Mouse (Mus musculus) MEL (cell line): ENCODE results near the gene Tlcd2. TPM values are rescaled to one million over a fixed set of nuclear protein-coding genes. Genes with fewer than 3 reads are reported as not detected.

Source experiments
- DNase-seq: peaks from one replicate; pipeline ENCODE4 v3.0.0; 2011; ENCODE audit warnings: low read depth, low spot score
- H3K27ac ChIP-seq: 2 replicates; pipeline ENCODE4 v1.5.1; 2012; ENCODE audit warnings: low read depth, mild to moderate bottlenecking, control low read depth, low read length, moderate library complexity; ENCODE audit not compliant: control insufficient read depth
- H3K27me3 ChIP-seq, 2 experiments: fragments of 150-350 bp in 1 of 2; sonication (generic) in 1 of 2; 2 replicates each; pipeline ENCODE4 v1.6.1; 2012; ENCODE audit warnings: low read length in 2 of 2, mild to moderate bottlenecking in 2 of 2, improper control_type of control experiment in 1 of 2, moderate library complexity in 1 of 2; ENCODE audit not compliant: insufficient read depth in 2 of 2, control insufficient read depth in 1 of 2
- H3K36me3 ChIP-seq, 2 experiments: 2 replicates each; pipeline ENCODE4 v1.6.1; 2012 to 2014; ENCODE audit warnings: low read length in 2 of 2, improper control_type of control experiment in 1 of 2, inconsistent platforms in 1 of 2, mild to moderate bottlenecking in 1 of 2; ENCODE audit not compliant: insufficient read depth in 2 of 2, control insufficient read depth in 1 of 2
- H3K4me1 ChIP-seq, 2 experiments: fragments of 150-350 bp in 1 of 2; sonication (generic) in 1 of 2; 2 replicates each; pipeline ENCODE4 v1.6.1; 2012; ENCODE audit warnings: low read length in 2 of 2, improper control_type of control experiment in 1 of 2, mild to moderate bottlenecking in 1 of 2; ENCODE audit not compliant: insufficient read depth in 2 of 2, control insufficient read depth in 1 of 2
- H3K4me3 ChIP-seq, 2 experiments: fragments of 150-350 bp in 1 of 2; sonication (generic) in 1 of 2; 2 replicates each; pipeline ENCODE4 v1.5.1; 2012; ENCODE audit warnings: low read depth in 2 of 2, low read length in 2 of 2, mild to moderate bottlenecking in 2 of 2, moderate library complexity in 2 of 2, control low read depth in 1 of 2, improper control_type of control experiment in 1 of 2; ENCODE audit not compliant: control insufficient read depth in 1 of 2, insufficient read depth in 1 of 2
- H3K79me2 ChIP-seq: 2 replicates; pipeline ENCODE4 v1.6.1; 2012; ENCODE audit warnings: mild to moderate bottlenecking, low read length, moderate library complexity; ENCODE audit not compliant: control insufficient read depth, poor library complexity, insufficient read depth
- H3K9ac ChIP-seq: 2 replicates; pipeline ENCODE4 v1.6.1; 2012; ENCODE audit warnings: low read depth, mild to moderate bottlenecking, control low read depth, low read length, moderate library complexity; ENCODE audit not compliant: control insufficient read depth, poor library complexity, severe bottlenecking
- H3K9me3 ChIP-seq: fragments of 150-350 bp; sonication (generic); replicated peaks from 2 replicates; pipeline ENCODE4 v1.6.1; 2012; ENCODE audit warnings: mild to moderate bottlenecking, low read length, improper control_type of control experiment, moderate library complexity; ENCODE audit not compliant: insufficient read depth
- BHLHE40 ChIP-seq: IDR thresholded peaks from 2 replicates; pipeline ENCODE4 v1.6.1; 2012; ENCODE audit warnings: low read depth, mild to moderate bottlenecking, inconsistent platforms, low read length, improper control_type of control experiment, borderline replicate concordance
- CHD1 ChIP-seq: IDR thresholded peaks from 2 replicates; pipeline ENCODE4 v1.6.1; 2012; ENCODE audit warnings: low read depth, mild to moderate bottlenecking, inconsistent platforms, low read length, improper control_type of control experiment
- E2F4 ChIP-seq: IDR thresholded peaks from 2 replicates; pipeline ENCODE4 v1.6.1; 2011; ENCODE audit warnings: low read depth, low read length, improper control_type of control experiment, borderline replicate concordance
- GATA1 ChIP-seq: IDR thresholded peaks from 2 replicates; pipeline ENCODE4 v1.6.1; 2011; ENCODE audit warnings: low read depth, low read length, improper control_type of control experiment
- HCFC1 ChIP-seq: IDR thresholded peaks from 2 replicates; pipeline ENCODE4 v1.6.1; 2012; ENCODE audit warnings: low read depth, mild to moderate bottlenecking, inconsistent platforms, low read length, improper control_type of control experiment, moderate library complexity
- JUND ChIP-seq: IDR thresholded peaks from 2 replicates; pipeline ENCODE4 v1.6.1; 2011; ENCODE audit warnings: low read depth, mild to moderate bottlenecking, improper control_type of control experiment, low read length
- MAFK ChIP-seq: IDR thresholded peaks from 2 replicates; pipeline ENCODE4 v1.6.1; 2011; ENCODE audit warnings: low read depth, mild to moderate bottlenecking, low read length, improper control_type of control experiment, borderline replicate concordance
- MAX ChIP-seq: IDR thresholded peaks from 2 replicates; pipeline ENCODE4 v1.6.1; 2011; ENCODE audit warnings: low read length, improper control_type of control experiment
- MEF2A ChIP-seq: IDR thresholded peaks from 2 replicates; pipeline ENCODE4 v1.6.1; 2014; ENCODE audit warnings: low read depth, mild to moderate bottlenecking, inconsistent platforms, low read length, improper control_type of control experiment; ENCODE audit not compliant: poor library complexity, insufficient replicate concordance, severe bottlenecking; ENCODE audit errors: extremely low read depth
- MXI1 ChIP-seq: IDR thresholded peaks from 2 replicates; pipeline ENCODE4 v1.6.1; 2011; ENCODE audit warnings: mild to moderate bottlenecking, low read depth, low read length, improper control_type of control experiment
- MYB ChIP-seq: IDR thresholded peaks from 2 replicates; pipeline ENCODE4 v1.6.1; 2011; ENCODE audit warnings: mild to moderate bottlenecking, low read depth, low read length, improper control_type of control experiment
- MYC ChIP-seq: IDR thresholded peaks from 2 replicates; pipeline ENCODE4 v1.6.1; 2011; ENCODE audit warnings: low read depth, mild to moderate bottlenecking, low read length, improper control_type of control experiment, moderate library complexity
- NELFE ChIP-seq: IDR thresholded peaks from 2 replicates; pipeline ENCODE4 v1.6.1; 2011; ENCODE audit warnings: low read depth, low read length, improper control_type of control experiment
- NRF1 ChIP-seq: IDR thresholded peaks from 2 replicates; pipeline ENCODE4 v1.6.1; 2014; ENCODE audit warnings: low read depth, mild to moderate bottlenecking, inconsistent platforms, low read length, improper control_type of control experiment, moderate library complexity; ENCODE audit not compliant: poor library complexity, insufficient read depth, severe bottlenecking
- POLR2A ChIP-seq, 2 experiments: IDR thresholded peaks; 2 replicates each; pipeline ENCODE4 v1.6.1; 2011 to 2012; ENCODE audit warnings: low read length in 2 of 2, mild to moderate bottlenecking in 2 of 2, control low read depth in 1 of 2, improper control_type of control experiment in 1 of 2, low read depth in 1 of 2, moderate library complexity in 1 of 2; ENCODE audit not compliant: control insufficient read depth in 1 of 2, insufficient read depth in 1 of 2, poor library complexity in 1 of 2
- SIN3A ChIP-seq: IDR thresholded peaks from 2 replicates; pipeline ENCODE4 v1.6.1; 2012; ENCODE audit warnings: low read length, improper control_type of control experiment, inconsistent platforms
- TBP ChIP-seq: IDR thresholded peaks from 2 replicates; pipeline ENCODE4 v1.8.0; 2011; ENCODE audit warnings: low read depth, low read length, improper control_type of control experiment
- TCF12 ChIP-seq: IDR thresholded peaks from 2 replicates; pipeline ENCODE4 v1.6.1; 2014; ENCODE audit warnings: low read depth, mild to moderate bottlenecking, inconsistent platforms, low read length, improper control_type of control experiment, moderate library complexity
- USF1 ChIP-seq: IDR thresholded peaks from 2 replicates; pipeline ENCODE4 v1.6.1; 2014; ENCODE audit warnings: low read depth, mild to moderate bottlenecking, inconsistent platforms, low read length, improper control_type of control experiment, moderate library complexity
- USF2 ChIP-seq, 2 experiments: IDR thresholded peaks; 2 replicates each; pipeline ENCODE4 v1.6.1; 2011 to 2012; ENCODE audit warnings: improper control_type of control experiment in 2 of 2, low read length in 2 of 2, borderline replicate concordance in 1 of 2, inconsistent platforms in 1 of 2, low read depth in 1 of 2, mild to moderate bottlenecking in 1 of 2; ENCODE audit not compliant: insufficient read depth in 1 of 2
- ZC3H11A ChIP-seq: IDR thresholded peaks from 2 replicates; pipeline ENCODE4 v1.6.1; 2012; ENCODE audit warnings: low read depth, mild to moderate bottlenecking, inconsistent platforms, low read length, improper control_type of control experiment
- ZMIZ1 ChIP-seq: IDR thresholded peaks from 2 replicates; pipeline ENCODE4 v1.6.1; 2012; ENCODE audit warnings: low read depth, mild to moderate bottlenecking, inconsistent platforms, low read length, improper control_type of control experiment, moderate library complexity
- polyA plus RNA-seq, 2 experiments: library from polyadenylated mRNA; stranded (reverse) in 1 of 2; unstranded in 1 of 2; fragments of >175 nt in 1 of 2; fragments of >200 nt in 1 of 2; gene quantifications; 2 replicates each; pipeline versions ENCODE4 v1.2.1 to v1.2.4; 2012; ENCODE audit warnings: low replicate concordance in 2 of 2, low read depth in 1 of 2; ENCODE audit not compliant: insufficient read length in 2 of 2, insufficient read depth in 1 of 2, missing spikeins in 1 of 2
- total RNA-seq: library from RNA; depleted of rRNA; stranded (reverse); fragments of 300-350 nt; gene quantifications from 2 replicates; pipeline ENCODE4 v1.2.3, GENCODE M21; 2012

Gene Tlcd2
- total and polyA plus RNA-seq, 3 experiments: 0.50 to 0.86 TPM; not detected in 1

GRCm38 (mm10) chr11:75460103-75460843 lies 1.2 kb upstream of the Tlcd2 start (continued):
- TF ChIP-seq TCF12 (0 out of 2 replicates have a peak, but pooled peaks have one; percentile 39), TBP (peak; percentile 92), MAFK (peak; percentile 91), JUND (no peak), ZMIZ1 (peak; percentile 69; the same call in 1 of the 2 replicates), USF1 (no peak), E2F4 (no peak), ZC3H11A (no peak), CHD1 (no peak), MYC (peak; percentile 61), MEF2A (no peak), NELFE (peak; percentile 83), NRF1 (no peak), BHLHE40 (no peak), USF2 (IDR thresholded peaks at IDR 0.05; ENCODE audit: borderline replicate concordance in 1 of 2, insufficient read depth in 1 of 2, low read depth in 1 of 2, low read length in 2 of 2) (no peak), MAX (peak; percentile 49), SIN3A (peak; percentile 88), POLR2A (IDR thresholded peaks at IDR 0.05; ENCODE audit: control insufficient read depth in 1 of 2, insufficient read depth in 1 of 2, low read depth in 1 of 2, low read length in 2 of 2, poor library complexity in 1 of 2) (peak in 1 of 2 experiments; percentile 81; a peak in 2 of 4 replicates), GATA1 (0 out of 2 replicates have a peak, but pooled peaks have one; percentile 7), HCFC1 (peak; percentile 85), MXI1 (peak; percentile 55; the same call in 1 of the 2 replicates), MYB (no peak; the same call in 1 of the 2 replicates)
- TF ChIP-seq, all 39 proteins: peak for 19

- peak overlapping the region; percentile 74 for H3K27ac ChIP-seq
- H3K9me3 ChIP-seq: no peaks in the 10 kb centered on the region
- DNase-seq: no peak
- H3K4me1 ChIP-seq: peaks cover 6 to 34% of the 10 kb centered on the region in 2 experiments
- no peaks in the 10 kb centered on the region for H3K27me3 ChIP-seq
- TF ChIP-seq POLR2A (IDR thresholded peaks at IDR 0.05; ENCODE audit: control insufficient read depth in 1 of 2, insufficient read depth in 1 of 2, low read depth in 1 of 2, low read length in 2 of 2, poor library complexity in 1 of 2): peak in 1 of 2 experiments; percentile 87; a peak in 1 of 4 replicates
- no peak for TF ChIP-seq SIN3A
- TF ChIP-seq, all 39 proteins: peak for 1
- peaks cover 8% of the 10 kb centered on the region; the same call in 1 of the 2 replicates for H3K79me2 ChIP-seq
- H3K4me3 ChIP-seq: peak overlapping the region; percentile 61 to 77
- H3K9ac ChIP-seq: peak overlapping the region; percentile 77
- H3K36me3 ChIP-seq: peaks cover 0 to 26% of the 10 kb centered on the region in 2 experiments; a peak in 2 of 4 replicates
Observed at GRCm38 (mm10) chr11:75461743-75462252, 283 bp downstream of the Tlcd2 start.
